12 mouse cellular contexts compared by ENCODE assay signal in the genomic region with DNA sequence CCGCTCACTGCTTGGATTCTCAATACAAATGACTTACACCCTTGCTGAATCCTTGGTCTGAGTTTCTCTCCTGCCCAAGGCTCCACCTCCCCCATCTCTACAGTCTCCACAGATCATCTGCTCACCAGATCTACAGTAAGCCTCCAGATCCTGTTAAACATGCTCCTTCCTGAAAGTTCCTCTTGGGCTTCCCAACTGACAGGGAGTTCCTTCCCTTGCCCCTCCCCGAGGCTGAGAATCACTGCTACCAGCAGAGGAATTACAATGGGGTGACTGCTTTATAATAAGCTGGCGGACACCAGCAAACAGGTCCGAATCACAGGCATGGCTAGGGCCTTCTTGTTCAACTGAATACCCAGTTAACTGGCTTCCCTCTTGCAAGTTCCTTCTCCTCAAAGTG. TPM values are rescaled to one million over a fixed set of nuclear protein-coding genes. Genes with fewer than 3 reads are reported as not detected.
DNase-seq lines count a peak whose midpoint lies in the region; ATAC-seq and TF ChIP-seq lines count a peak whose summit lies in the region.
"Had no signal": no experiment of that assay in that cellular context is flagged by ENCODE, and none has a peak within 500 bp of the region (broad histone marks: within the 10 kb centered on the region; RNA-seq: fewer than 3 reads in every experiment).

No protein-coding gene starts in this region.

- WGBS in kidney, adult 2 months = 63% methylated on average over 4 of the region's 4 CpGs
- 67% methylated on average over 4 of the region's 4 CpGs for WGBS in kidney, embryonic 16.5 days
- WGBS in cerebellum, adult 2 months = 70% methylated on average over 4 of the region's 4 CpGs

- H3K9ac ChIP-seq in kidney, embryonic 16.5 days (replicated peaks; ENCODE audit: low read length) = no peak overlapping the region

- H3K4me1 ChIP-seq in kidney, adult 2 months (ENCODE audit: control insufficient read depth, insufficient read depth, low read length) = 0 out of 2 replicates have a peak, but pooled peaks cover 5% of the 10 kb centered on the region
- peaks cover 8% of the 10 kb centered on the region for H3K4me1 ChIP-seq in cortical plate, adult 2 months (ENCODE audit: control insufficient read depth, insufficient read depth, low read length)
- peaks cover 5% of the 10 kb centered on the region for H3K4me1 ChIP-seq in kidney, embryonic 16.5 days (ENCODE audit: insufficient read depth, low read length)
- H3K4me1 ChIP-seq in cerebellum, adult 2 months (ENCODE audit: control insufficient read depth, insufficient read depth, low read length) = peaks cover 7% of the 10 kb centered on the region

- TF ChIP-seq CTCF in kidney, adult 2 months (conservative IDR thresholded peaks at IDR 0.05; ENCODE audit: insufficient read depth, insufficient read length, low read depth, low read length) = no peak
- no peak for TF ChIP-seq CTCF in cortical plate, adult 2 months (IDR thresholded peaks at IDR 0.05; ENCODE audit: extremely low read depth, insufficient read depth, low read length)
- no peak for TF ChIP-seq CTCF in cerebellum, adult 2 months (IDR thresholded peaks at IDR 0.05; ENCODE audit: borderline replicate concordance, insufficient read depth, low read depth, low read length)

- H3K36me3 ChIP-seq in kidney, adult 2 months (ENCODE audit: control insufficient read depth, insufficient read depth, low read length) = no peaks in the 10 kb centered on the region
- no peaks in the 10 kb centered on the region for H3K36me3 ChIP-seq in kidney, embryonic 16.5 days (ENCODE audit: insufficient read depth, low read length)
- H3K36me3 ChIP-seq: hindbrain, embryonic 10.5 days had no signal

- H3K4me3 ChIP-seq in kidney, adult 2 months (ENCODE audit: insufficient read depth, low read depth, low read length) = no peak overlapping the region
- no peak overlapping the region for H3K4me3 ChIP-seq in cortical plate, adult 2 months (ENCODE audit: insufficient read depth, low read length)
- no peak overlapping the region for H3K4me3 ChIP-seq in kidney, embryonic 16.5 days (ENCODE audit: low read length)
- no peak overlapping the region for H3K4me3 ChIP-seq in cerebellum, adult 2 months (replicated peaks; ENCODE audit: insufficient read depth, low read depth, low read length)
- H3K4me3 ChIP-seq: gastrocnemius, adult 2 months; hindbrain, embryonic 10.5 days had no signal

- H3K9me3 ChIP-seq in kidney, embryonic 16.5 days (ENCODE audit: low read length) = no peaks in the 10 kb centered on the region
- H3K9me3 ChIP-seq: hindbrain, embryonic 10.5 days had no signal

- H3K4me2 ChIP-seq in kidney, embryonic 16.5 days (replicated peaks; ENCODE audit: low read depth, low read length) = no peak overlapping the region; the same call in 1 of the 2 replicates

- H3K27ac ChIP-seq in kidney, adult 2 months (ENCODE audit: insufficient read depth, low read depth, low read length) = peak overlapping the region; percentile 6
- H3K27ac ChIP-seq in cortical plate, adult 2 months (ENCODE audit: insufficient read depth, low read length) = peak overlapping the region; percentile 70
- H3K27ac ChIP-seq in kidney, embryonic 16.5 days (ENCODE audit: low read length) = peak overlapping the region; percentile 68
- H3K27ac ChIP-seq in cerebellum, adult 2 months (ENCODE audit: insufficient read depth, low read length) = no peak overlapping the region
- H3K27ac ChIP-seq: gastrocnemius, adult 2 months; hindbrain, embryonic 10.5 days had no signal

- ATAC-seq in kidney, embryonic 16.5 days (ENCODE audit: low FRiP score, low TSS enrichment) = no peak

- peak; percentile 40 for DNase-seq in kidney, adult 2 months
- no peak for DNase-seq in kidney, adult 18-20 months
- peak; percentile 50 for DNase-seq in lung, postnatal 10 days
- no peak for DNase-seq in right cerebral cortex, postnatal 25 days
- DNase-seq in cerebellum, adult 2 months = no peak
- DNase-seq: gastrocnemius, adult 2 months; retina, postnatal 1 day; thymus, postnatal 14 days had no signal

- no peaks in the 10 kb centered on the region for H3K27me3 ChIP-seq in kidney, adult 2 months (replicated peaks; ENCODE audit: control insufficient read depth, insufficient read depth, low read length)
- H3K27me3 ChIP-seq in kidney, embryonic 16.5 days (ENCODE audit: insufficient read depth, low read length) = no peaks in the 10 kb centered on the region
- H3K27me3 ChIP-seq in cerebellum, adult 2 months (ENCODE audit: control insufficient read depth, insufficient read depth, low read length) = no peaks in the 10 kb centered on the region
- H3K27me3 ChIP-seq: CH12.LX had no signal

- TF ChIP-seq POLR2A in kidney, adult 2 months (IDR thresholded peaks at IDR 0.05; ENCODE audit: low read depth, low read length) = no peak
- TF ChIP-seq POLR2A in cortical plate, adult 2 months (IDR thresholded peaks at IDR 0.05; ENCODE audit: extremely low read depth, insufficient read depth, low read length) = no peak
- TF ChIP-seq POLR2A in cerebellum, adult 2 months (IDR thresholded peaks at IDR 0.05; ENCODE audit: borderline replicate concordance, insufficient read depth, low read length) = no peak

RNA-seq across cellular contexts. Expression of gene Cdk5r1, which starts 46.6 kb away (rescaled TPM):
- polyA plus RNA-seq in kidney, adult 2 months (2012; rRNA removed) = 0.53 and 1.0 TPM in 2 replicates
- polyA plus RNA-seq in cortical plate, adult 2 months (2012; rRNA removed) = 215 and 234 TPM in 2 replicates
- 0.57 and 0.85 TPM in 2 replicates for polyA plus RNA-seq in kidney, embryonic 16.5 days (2015; fragmentation: Nextera tagmentation; extraction: Ambion mirVana)
- polyA plus RNA-seq in cerebellum, adult 2 months (2012; rRNA removed) = 86.7 and 93.9 TPM in 2 replicates

Comparison
In these comparisons a context has a peak if more than half of its experiments do, and no peak if none do; other contexts are left out.
1. DNase-seq: peak in kidney, adult 2 months (single experiment) and lung, postnatal 10 days (single experiment); none in kidney, adult 18-20 months (single experiment), right cerebral cortex, postnatal 25 days (single experiment) and cerebellum, adult 2 months (0 of 2).
2. RNA of gene Cdk5r1, which starts 46.6 kb away (polyA plus RNA-seq): 215 to 234 TPM in cortical plate, adult 2 months and 86.7 to 93.9 TPM in cerebellum, adult 2 months; 0.53 to 1.0 TPM in kidney, adult 2 months and 0.57 to 0.85 TPM in kidney, embryonic 16.5 days; every median in the first group is over 10 times any median in the second.